Mouse (Mus musculus) embryo, embryonic 11 days (tissue): ENCODE results near the gene Syne3.
A peak's percentile ranks its signal among the peaks of the same experiment; 100 is the strongest.

ENCODE experiments used
- DNase-seq: peaks from one replicate; pipeline ENCODE4 v3.0.0-alpha.2; 2015

Gene Syne3

DNA sequence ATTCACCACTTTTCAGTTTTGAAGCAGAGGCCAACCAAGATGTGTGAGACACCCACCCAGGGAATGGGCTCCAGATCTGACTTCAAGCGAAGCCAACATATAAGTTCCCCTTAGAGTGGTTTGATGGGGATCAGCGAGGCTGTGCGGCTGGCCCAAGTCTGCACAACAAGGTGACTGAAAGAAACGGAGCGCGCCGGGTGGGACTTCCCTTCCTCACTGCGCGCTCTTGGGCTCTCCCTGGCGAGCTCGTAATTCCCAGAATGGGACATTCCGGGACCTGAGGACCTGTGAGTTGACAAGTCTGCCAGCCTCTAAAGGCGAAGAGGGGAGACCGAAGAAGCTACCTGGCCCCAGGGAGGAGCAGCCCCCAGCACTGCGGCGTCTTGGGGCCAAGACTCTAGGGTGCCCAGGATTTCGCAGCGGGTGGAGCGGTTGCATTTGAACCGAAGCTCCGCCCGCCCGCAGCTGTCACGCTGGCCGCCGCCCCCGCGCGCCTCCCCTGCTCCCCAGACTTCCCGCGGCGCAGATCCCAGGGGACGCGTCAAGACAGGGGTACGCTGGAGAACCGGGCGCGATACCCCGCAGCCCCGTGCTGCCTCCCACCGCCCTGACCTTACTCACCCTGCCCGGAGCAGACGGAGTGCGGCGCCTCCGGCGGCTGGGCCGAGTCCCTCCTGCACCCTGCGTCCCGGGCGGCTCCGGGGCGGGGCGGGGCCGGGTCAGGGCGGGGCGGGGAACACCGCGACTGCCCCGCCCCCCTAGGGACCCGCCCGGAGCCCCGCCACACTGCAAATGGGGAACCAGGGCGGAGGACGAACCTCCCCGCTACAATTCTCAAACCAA is at the start of gene Syne3:
Syne3 (minus strand) TSS at position 440 of the 843 bp plus-strand sequence.
- peak; percentile 65 for DNase-seq

DNA sequence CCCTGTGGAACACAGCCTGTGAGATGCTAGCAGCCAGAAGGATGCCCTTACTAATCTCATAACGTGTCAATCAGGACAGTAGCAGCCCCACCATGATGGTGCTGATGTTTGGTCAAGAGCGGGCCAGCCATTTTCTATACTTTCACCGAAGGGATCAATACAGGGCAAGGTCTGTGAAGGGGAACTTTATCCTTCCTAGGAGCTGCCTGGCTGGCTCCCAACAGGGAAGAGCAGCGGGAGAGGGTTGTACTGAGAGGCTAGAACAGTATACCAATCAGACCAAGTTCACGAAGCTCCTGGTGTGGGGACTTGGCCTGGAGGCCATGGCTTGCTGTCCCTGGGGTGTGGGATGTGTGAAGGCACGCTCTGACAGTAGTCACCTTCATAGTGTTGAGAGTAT is 45.7 kb upstream of the Syne3 start:
- no peak for DNase-seq

DNA sequence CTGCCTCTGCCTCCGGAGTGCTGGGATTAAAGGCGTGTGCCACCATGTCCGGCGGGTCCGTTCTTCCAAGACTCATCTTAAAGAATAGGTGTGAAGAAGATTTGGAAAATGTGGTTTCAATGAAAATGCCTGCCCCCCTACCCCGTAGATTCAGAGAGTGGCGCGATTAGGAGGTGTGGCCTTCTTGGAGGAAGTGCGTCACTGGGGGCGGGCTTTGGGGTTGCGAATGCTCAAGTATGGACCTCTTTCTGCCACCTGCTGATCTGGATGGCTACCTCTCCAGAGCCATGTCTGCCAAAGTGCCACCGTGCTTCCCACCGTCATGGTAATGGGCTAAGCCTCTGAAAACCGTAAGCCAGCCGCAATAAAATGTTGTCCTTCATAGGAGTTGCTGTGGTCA is 44.4 kb upstream of the Syne3 start:
- DNase-seq: no peak

DNA sequence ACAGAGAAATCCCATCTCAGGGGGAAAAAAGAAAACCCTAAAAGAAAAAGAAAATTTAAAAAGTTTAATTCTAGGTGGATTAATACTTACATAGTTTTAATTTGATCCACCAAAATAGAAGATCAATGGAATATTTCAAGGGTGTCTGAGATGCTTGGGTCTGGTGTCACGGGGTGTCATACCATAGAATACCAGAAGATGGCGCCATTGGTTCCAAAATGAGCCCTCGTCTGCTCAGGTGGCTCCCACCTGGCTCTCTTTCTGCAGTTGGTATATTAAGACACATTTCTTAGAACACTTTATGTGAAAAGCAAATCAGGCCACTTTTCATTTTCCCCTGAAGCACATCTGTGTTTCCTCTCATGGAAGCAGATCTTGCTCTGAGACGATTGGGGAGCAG is 41.3 kb upstream of the Syne3 start:
- DNase-seq: peak; percentile 56

DNA sequence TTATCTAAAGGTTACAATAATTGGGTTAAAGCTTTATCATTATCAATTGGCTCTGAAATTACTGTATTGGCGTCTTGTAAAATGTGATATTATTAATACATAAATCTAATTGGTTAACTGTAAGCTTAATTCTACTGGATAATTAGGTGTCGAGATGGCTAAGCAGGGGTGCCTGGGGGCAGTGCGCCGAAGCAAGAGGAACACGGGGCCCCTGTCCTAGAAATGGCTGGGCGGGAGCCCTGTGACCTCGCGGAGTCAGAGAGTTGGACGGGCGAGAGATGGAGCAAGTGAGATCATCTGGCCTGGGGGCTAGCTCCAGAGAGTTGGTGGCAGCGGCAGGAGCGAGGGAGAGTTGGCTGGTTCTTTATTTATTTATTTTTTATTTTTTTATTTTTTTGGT is 40.2 kb upstream of the Syne3 start:
- no peak for DNase-seq

DNA sequence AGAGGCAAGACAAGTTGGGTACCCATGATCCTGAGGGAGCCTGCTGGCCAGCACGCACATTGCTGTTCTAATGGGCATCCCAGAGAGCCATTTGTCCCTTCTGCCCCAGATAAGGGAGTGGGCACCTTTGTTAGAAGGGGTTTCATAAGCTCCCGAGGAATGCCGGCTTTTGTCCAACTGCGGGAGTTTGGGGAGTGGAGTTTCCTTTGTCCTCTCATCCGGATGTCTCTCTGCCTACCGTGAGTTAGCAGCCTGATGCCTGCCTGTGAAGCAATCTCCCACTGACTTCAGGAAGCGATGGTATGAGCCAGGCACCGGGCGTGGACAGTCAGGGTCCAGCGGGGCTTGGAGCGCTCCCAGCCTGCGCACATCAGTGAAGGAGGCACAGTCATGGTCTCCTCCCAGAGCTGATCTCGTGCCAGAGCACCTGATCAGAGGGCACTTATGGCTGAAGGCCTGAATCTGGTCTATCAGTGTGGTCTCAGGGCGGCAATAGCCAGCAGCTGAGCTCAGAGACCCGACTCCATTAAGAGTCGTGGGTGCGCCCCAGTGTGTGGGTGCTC is 38.8 kb upstream of the Syne3 start:
- DNase-seq: no peak

DNA sequence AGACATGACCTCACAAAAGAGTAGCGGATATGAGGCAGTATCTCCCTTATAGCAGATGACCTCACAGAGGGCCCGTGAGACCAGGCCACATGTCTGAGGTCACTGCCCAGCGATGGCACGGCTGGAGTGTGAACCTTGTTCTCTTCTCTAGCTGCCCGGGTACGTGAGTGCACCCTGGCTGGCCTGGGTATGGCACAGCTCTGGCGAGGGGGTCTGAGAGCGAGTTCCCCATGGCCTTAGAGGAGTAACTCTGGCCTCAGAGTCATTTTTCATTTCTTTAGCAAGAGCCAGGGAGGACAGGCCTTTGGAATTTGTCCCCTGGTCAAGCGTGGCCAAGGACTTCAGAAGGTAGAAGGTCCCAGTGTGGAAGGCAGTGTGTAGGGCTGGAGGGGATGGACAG is 35.2 kb upstream of the Syne3 start:
- DNase-seq: no peak

DNA sequence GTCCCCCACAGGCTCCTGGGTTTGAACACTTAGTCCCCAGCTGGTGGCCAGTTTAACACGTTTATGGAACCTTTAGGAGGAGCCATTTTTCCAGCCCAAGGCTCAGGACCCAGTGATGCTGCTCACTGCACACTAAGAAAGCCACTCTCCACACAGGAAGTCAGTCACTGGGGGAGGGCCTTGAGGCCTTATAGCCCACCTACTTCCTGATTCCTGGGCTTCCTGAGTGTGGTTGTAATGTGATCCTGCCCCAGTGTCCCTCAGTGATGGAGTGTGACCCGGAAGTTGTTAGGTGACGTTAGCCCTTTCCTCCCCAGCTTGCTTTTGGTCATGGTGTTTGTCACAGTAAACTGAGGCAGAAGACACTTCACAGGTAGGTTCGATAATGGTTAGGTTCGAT is 33.5 kb upstream of the Syne3 start:
- DNase-seq: no peak

DNA sequence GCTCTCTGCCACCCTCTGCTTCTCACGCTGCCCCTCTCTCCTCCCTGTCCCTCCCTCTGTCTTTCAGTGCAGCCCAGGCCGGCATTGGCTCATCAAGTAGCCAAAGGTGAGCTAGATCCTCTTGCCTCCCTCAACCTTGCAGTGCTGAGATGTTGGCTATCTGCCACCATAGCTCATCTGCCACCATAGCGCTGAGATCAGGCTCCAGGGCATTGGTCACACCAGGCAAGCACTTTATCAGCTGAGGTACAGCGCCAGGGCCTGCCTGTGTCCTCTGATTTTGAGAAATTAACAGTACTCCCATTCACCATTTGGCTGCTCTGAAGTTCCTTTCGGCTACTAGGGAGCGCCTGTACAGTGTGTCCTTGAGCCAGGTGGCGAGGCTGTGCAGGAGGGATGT is 31.3 kb upstream of the Syne3 start:
- DNase-seq: no peak

DNA sequence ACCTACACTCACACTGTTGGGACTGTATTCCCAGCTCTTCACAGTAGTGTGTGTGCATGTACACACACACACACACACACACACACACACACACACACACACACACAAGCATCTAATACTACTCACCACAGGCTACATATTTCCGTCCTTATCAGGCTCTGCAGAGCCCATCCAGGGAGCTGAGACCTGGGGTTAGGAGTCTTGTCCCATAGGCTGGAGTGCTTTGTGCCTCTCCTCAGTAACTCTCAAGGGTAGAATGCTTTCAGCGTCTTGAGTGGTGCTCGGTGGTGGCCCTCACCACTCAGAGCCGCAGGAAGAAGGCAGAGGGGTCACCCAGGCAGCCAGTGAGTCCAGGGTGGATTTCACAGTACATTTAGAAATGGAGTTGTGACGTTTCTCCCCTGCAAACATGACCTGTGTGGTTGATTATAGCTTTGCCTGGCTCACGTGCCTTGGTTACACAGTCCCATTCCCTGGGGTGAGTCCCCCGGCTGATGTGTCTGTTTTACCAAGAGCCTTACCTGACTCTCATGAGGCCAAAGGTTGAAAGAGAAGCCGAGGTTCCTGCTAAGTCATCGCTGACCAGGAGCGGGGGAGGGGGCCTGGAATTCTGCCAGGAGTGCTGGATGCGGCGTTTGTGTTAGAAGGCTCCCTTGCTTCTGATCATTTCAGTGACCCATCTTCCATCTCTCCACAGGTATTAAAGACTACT is 30.1 kb upstream of the Syne3 start:
- no peak for DNase-seq

DNA sequence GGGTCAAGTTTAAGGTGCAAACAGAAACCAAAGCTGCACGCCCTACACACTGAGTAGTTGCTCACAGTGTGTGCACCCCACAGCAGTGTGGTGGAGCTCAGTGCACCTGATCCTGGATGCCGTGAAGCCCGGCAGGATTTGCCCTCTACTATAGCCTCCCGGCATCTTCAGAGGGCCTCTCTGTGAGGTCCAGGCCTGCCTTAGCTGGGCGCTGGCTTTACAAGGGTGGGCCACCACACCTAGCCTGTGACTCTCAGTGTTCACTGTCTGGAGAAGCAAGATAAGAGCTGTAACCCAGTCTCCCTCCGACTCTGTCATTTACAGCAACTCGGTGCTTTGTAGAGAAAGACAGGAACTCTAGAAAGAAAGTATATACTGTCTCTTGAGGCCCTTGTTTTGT is 29.3 kb upstream of the Syne3 start:
- no peak for DNase-seq

DNA sequence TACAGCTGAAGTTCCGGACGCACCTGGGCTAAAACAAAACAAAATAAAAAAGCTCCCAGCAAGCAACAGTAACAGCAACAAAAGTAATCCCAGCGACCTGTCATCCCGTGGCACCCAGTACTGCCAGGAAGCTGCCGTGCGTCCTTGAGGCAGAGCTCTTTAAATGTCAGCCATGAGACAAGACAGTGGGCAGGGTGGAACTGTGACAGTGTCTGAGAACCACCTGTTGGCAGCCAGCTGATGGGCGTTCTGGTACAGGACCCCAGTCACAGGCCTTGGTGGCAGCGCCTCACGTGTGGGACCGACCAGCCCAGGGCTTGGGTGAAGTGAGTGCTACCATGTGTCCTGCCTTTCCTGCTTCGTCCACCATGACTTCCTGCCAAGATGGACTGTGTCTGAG is 28.6 kb upstream of the Syne3 start:
- DNase-seq: no peak

DNA sequence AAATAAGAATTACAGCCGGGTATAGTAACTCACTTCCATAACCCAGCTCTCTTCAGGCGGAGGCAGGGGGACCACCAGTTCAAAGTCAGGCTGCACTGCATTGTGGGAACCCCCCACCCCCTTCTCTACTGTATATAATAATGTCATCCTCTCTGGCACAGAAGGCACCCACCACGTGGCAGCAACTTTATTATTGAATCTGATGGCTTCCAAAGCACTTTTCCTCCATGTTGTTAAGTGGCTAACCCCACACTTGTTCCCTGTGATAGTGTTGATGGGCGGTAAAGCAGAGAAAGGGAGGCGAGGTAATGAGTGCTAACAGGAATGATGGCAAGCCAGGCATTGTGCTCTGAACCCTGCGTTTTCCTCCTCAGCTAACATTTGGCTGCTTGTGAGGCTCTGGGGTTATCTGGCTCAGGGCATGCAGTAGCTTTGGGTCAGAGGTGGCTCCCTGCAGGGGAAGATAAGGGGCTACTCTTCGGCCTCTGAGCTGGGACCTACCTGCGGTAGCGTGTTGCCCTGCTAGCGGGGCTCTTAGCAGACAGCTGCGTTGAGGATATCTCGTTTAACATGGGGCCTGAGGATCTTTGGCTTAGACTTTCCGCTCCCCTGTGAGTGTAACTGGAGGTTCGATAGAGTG is 24.6 kb upstream of the Syne3 start:
- no peak for DNase-seq

DNA sequence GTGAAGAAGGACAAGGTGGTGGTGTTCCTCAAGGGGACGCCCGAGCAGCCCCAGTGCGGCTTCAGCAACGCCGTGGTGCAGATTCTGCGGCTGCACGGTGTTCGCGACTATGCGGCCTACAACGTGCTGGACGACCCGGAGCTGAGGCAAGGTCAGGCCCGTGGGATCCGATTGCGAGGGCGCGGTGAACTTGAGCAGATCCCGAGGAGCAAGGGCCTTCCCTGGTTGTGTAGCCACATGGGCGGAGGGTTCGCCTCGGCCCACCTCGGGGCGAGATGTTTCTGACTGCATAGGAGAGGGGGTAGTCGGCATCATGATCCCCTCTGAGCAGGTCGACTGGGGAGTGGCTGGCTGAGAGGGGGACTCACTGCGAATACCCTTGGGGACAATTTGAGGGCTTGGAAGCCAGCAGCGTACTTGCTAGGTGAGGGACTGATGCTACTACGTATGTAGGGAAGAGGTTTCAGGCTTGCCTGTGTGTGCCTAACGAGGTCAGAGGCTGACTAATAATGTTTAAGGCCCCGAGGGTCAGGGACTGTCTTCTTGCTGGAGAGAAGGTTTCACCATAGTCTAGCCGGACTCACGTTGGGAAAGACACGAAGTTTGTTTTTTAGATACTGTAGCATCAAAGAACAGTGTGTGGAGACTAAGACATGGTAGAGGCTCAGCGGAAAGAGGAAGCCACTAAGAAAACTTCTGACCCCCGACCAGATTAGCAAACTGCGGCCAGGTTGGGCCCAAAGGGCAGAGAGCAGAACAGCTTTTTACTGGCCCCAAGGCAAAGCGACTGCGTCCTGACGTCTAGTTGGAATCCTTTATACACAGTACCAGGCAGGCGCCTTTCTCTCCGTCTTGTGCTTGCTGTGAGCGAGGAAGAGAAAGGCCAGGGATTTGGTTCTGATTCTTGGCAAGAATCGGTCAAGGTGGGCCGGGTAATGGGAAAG is 23.5 kb upstream of the Syne3 start:
- DNase-seq: no peak

DNA sequence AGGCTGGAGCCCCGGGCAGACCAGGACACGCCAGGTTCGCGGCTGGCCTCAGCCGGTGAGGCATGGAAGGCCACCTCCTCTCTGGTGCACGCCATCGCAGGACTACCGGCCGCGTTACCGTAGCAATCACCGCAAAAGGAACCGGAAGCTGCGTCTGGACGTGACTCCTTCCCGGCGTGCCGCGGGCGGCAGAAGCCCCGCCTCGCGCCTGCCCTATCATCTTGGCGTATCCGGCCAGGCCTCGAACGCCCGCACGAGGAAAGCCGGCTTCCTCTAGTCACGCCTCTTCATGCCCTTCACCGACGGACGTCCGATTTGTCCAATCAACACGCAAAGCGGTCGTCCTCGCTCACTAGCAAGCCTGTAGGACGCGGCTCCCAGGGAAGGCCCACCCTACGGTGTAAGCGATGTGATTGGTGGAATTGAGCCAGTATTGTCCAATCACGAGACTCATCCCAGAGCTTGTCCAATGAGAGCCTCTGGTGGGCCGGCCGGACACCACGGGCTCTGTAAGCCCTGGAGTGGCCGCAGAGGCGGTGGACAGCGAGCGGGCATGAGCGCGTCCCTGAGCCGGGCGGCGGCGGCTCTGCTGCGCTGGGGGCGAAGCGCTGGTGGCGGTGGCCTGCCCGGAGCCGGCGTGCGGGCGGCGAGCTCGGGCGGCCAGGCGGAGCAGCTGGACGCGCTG is 22.7 kb upstream of the Syne3 start, which contains the start of gene Glrx5:
Glrx5 (plus strand) TSS at position 542 of the 685 bp plus-strand sequence.
- peak; percentile 99 for DNase-seq

DNA sequence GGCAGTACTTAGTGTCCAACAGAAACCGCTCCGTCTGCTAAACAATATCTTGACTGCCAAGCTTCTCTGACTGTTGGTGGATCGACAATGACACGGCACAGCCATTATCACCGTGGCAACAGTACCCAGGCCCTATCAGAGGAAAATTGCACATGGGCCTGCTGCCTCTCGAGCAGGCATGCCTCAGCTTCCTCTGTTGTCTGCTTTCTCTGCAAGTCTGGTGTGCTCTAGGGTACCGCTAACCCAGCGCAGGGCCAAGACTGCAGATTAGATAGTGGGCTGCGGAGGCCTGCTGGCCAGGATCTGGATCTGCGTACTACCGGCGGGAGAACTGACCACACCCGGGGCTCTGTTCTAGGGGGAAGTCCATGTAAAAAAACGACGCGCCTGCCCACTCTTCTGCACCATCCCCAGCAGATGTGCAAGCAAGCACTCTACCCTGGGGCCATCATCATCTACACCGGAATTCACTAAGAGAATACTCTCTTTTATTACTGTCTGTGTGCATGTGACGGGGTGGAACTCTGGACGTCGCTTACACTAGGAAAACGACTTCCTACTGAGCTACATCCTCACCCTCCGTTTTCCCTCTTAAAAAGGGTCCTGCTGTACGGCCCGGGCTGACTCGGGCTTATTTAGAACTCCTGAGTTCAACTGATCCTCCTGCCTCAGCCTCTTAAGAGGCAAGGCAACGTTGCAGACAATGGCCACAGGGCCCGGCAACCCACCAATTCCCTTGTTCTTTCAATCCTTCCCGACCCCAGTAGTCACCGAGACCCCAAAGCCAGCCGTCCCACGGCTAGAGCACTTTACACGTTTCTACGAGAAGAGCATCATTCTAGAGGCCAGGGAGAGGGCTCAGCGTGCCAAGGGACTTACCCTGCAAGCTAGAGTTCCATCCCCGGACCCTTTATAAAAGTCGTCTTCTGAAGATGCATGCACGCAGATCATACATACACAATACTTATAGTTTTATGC is 21.8 kb upstream of the Syne3 start:
- peak; percentile 29 for DNase-seq

DNA sequence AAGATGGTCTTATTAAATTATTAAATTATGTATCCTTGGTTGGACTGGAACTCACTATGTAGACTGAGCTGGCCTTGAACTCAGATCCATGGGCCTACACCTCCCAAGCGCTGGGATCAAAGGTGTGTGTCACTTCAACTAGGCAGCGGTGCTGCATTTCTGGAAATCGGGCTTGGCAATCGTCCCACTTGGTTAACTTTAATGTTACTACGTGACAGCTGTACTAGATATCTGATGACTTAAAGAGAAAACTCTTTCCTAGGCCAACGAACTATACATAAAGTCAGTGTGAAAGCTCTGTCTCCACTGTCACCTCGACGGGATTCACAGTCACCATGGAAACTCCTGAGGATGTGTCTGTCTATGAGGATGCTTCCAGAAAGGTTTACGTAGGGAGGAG is 20.3 kb upstream of the Syne3 start:
- DNase-seq: no peak

DNA sequence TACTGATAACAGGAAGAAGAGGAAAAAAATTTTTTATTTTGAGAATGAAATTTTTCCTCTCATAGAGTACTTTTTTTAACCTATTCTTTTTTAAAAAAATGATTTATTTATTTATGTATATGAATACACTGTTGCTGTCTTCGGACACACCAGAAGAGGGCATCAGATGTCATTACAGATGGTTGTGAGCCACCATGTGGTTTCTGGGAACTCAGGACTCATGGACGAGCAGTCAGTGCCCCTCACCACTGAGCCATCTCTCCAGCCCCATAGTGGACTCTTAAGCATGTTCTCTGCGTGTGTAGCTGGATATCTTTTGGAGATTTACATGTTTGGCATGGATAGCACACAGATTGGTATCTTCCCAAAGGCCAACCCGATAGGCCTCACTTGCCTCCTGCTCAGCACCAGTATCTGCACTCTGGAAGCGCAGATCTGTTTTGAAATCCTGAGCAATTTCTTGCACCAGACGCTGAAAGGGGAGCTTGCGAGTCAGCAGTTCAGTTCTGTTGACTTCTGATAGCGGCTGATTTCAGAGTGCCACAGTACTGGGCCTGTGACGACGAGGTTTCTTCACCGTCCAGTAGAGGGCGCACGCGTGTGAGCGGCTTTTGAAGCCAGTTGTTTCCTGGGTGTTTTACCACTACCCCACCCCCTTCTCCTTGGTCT is 17.8 kb upstream of the Syne3 start:
- DNase-seq: peak; percentile 78

DNA sequence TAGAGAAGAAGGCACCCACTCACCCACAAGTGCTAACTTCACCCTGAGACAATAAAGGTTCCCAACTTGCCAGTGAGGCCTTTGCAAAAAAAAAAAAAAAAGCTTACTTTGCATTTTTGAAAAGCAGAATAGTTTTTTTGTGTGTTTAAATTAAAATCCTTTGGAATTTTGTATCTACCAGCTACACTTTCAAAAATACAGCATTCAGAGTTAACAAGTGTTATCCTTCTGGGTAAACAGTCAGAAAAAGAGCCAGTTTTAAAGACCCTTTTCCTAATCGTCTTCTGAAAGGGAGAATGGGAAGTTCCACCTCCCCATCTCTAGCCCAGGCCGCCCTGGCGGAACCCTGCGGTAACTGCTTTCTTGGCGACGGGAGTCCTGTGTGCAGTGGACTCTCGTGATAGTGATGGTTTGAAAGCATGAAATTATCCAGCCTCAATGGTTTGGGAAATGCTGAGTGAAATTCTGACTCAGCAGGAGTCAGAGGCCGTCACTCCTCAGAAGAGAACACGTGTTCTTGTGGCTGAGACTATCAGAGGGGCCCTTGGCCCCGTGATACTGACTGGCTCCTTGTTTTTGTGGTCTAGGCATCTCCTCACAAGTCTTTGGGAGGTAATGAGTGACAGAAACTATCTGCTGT is 16.5 kb upstream of the Syne3 start:
- DNase-seq: no peak
